Mouse (Mus musculus): ENCODE results near the gene Crnn. TPM values are rescaled to one million over a fixed set of nuclear protein-coding genes. Genes with fewer than 3 reads are reported as not detected.

Crnn gene
- polyA plus RNA-seq, 1 experiment from 2014 or later, result not detected

GRCm38 (mm10) chr3:93162996-93163592 is 18.5 kb downstream of the Crnn start:
- no peak overlapping the region for H3K4me3 ChIP-seq (ENCODE audit: low read depth, low read length)
- ATAC-seq (ENCODE audit: insufficient read depth, low FRiP score, low TSS enrichment), result no peak
- no peaks in the 10 kb centered on the region for H3K9me3 ChIP-seq (ENCODE audit: control insufficient read depth, low read length)
- H3K4me1 ChIP-seq (ENCODE audit: control insufficient read depth, insufficient read depth, low read length), result no peaks in the 10 kb centered on the region
- H3K36me3 ChIP-seq (ENCODE audit: control insufficient read depth, insufficient read depth, low read length), result no peaks in the 10 kb centered on the region
- H3K27ac ChIP-seq (ENCODE audit: low read depth, low read length), result no peak overlapping the region
- WGBS, result 40% methylated on average over 1 of the region's 1 CpGs
- no peak overlapping the region for H3K9ac ChIP-seq (ENCODE audit: low read length)
- H3K4me2 ChIP-seq (ENCODE audit: low read depth), result no peak overlapping the region
- DNase-seq (ENCODE audit: low spot score), result no peak
- no peaks in the 10 kb centered on the region for H3K27me3 ChIP-seq (ENCODE audit: control insufficient read depth, insufficient read depth, low read length)

GRCm38 (mm10) chr3:93180856-93181255 is 36.3 kb downstream of the Crnn start:
- no peaks in the 10 kb centered on the region for H3K27me3 ChIP-seq (ENCODE audit: control insufficient read depth, insufficient read depth, low read length)
- ATAC-seq (ENCODE audit: insufficient read depth, low FRiP score, low TSS enrichment), result no peak
- no peak overlapping the region for H3K4me3 ChIP-seq (ENCODE audit: low read depth, low read length)
- DNase-seq (ENCODE audit: low spot score), result no peak
- no peaks in the 10 kb centered on the region for H3K9me3 ChIP-seq (ENCODE audit: control insufficient read depth, low read length)
- H3K27ac ChIP-seq (ENCODE audit: low read depth, low read length), result no peak overlapping the region
- WGBS, result 93% methylated on average over 4 of the region's 4 CpGs
- no peak overlapping the region for H3K4me2 ChIP-seq (ENCODE audit: low read depth)
- H3K4me1 ChIP-seq (ENCODE audit: control insufficient read depth, insufficient read depth, low read length), result no peaks in the 10 kb centered on the region
- H3K9ac ChIP-seq (ENCODE audit: low read length), result no peak overlapping the region
- H3K36me3 ChIP-seq (ENCODE audit: control insufficient read depth, insufficient read depth, low read length), result no peaks in the 10 kb centered on the region

DNA sequence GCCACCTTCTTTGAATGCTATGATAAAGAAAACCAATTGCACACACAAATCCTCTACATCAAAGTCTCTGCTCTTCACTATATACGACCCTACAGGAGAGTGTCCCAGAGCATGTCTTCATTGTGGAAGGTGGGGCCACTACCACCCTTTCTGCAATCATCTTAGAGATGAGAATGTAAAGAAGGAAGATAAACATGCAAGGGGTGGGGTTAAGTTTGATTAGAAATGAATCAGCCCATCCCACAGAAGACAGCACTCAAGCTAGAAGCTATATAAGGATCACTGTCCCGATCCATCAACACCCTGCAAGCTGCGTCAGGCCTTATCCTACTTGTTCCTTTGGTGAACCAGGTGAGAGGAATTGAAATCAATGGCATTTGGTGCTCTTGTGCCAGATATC is 52.4 kb downstream of the Crnn start, which contains the start of gene Flg2:
Gene Flg2, plus strand, starts transcription at position 301 of the 400 bp plus-strand sequence.
- WGBS, result 89% methylated on average over 3 of the region's 3 CpGs
- H3K9ac ChIP-seq (ENCODE audit: low read length), result no peak within 1 kb of the TSS
- no peak for ATAC-seq (ENCODE audit: insufficient read depth, low FRiP score, low TSS enrichment)

More for the DNA sequence above, 52.4 kb downstream of the Crnn start, which contains the start of gene Flg2:
- Histone ChIP-seq H3K4me3 (ENCODE audit: low read depth, low read length) (no peak within 1 kb of the TSS), H3K4me2 (ENCODE audit: low read depth) (no peak within 1 kb of the TSS), H3K4me1 (ENCODE audit: control insufficient read depth, insufficient read depth, low read length) (no peaks in the 10 kb centered on the region), H3K36me3 (ENCODE audit: control insufficient read depth, insufficient read depth, low read length) (no peaks in the 10 kb centered on the region), H3K9me3 (ENCODE audit: control insufficient read depth, low read length) (no peaks in the 10 kb centered on the region), H3K27ac (ENCODE audit: low read depth, low read length) (no peak within 1 kb of the TSS), H3K27me3 (ENCODE audit: control insufficient read depth, insufficient read depth, low read length) (no peaks in the 10 kb centered on the region)
- DNase-seq (ENCODE audit: low spot score), result no peak

Other genes starting within 250 kb of the Crnn start
- gene Lce3a, start 218.6 kb upstream of the Crnn start, polyA plus RNA-seq (2014; fragmentation: Nextera tagmentation; extraction: Ambion mirVana), result not detected in 2 replicates
- gene Lce3b, start 211.8 kb upstream of the Crnn start, polyA plus RNA-seq (2014; fragmentation: Nextera tagmentation; extraction: Ambion mirVana), result not detected in 2 replicates
- gene Lce3c, start 200.3 kb upstream of the Crnn start, polyA plus RNA-seq (2014; fragmentation: Nextera tagmentation; extraction: Ambion mirVana), result not detected in 2 replicates
- gene Lce3d, start 187.4 kb upstream of the Crnn start, polyA plus RNA-seq (2014; fragmentation: Nextera tagmentation; extraction: Ambion mirVana), result not detected in 2 replicates
- not detected in 2 replicates for gene Lce3e, start 177.7 kb upstream of the Crnn start, polyA plus RNA-seq (2014; fragmentation: Nextera tagmentation; extraction: Ambion mirVana)
- not detected in 2 replicates for gene Lce3f, start 152.6 kb upstream of the Crnn start, polyA plus RNA-seq (2014; fragmentation: Nextera tagmentation; extraction: Ambion mirVana)
- gene Crct1, start 129.1 kb upstream of the Crnn start, polyA plus RNA-seq (2014; fragmentation: Nextera tagmentation; extraction: Ambion mirVana), result 0.68 TPM in 1 of 2 replicates, not detected in the other
- not detected in 2 replicates for gene Lce1m, start 125.7 kb upstream of the Crnn start, polyA plus RNA-seq (2014; fragmentation: Nextera tagmentation; extraction: Ambion mirVana)
- not detected in 2 replicates for gene Gm4858, start 76.0 kb upstream of the Crnn start, polyA plus RNA-seq (2014; fragmentation: Nextera tagmentation; extraction: Ambion mirVana)
- gene Flg2, start 52.5 kb downstream of the Crnn start, polyA plus RNA-seq (2014; fragmentation: Nextera tagmentation; extraction: Ambion mirVana), result not detected in 2 replicates
- gene Flg, start 128.7 kb downstream of the Crnn start, polyA plus RNA-seq (2014; fragmentation: Nextera tagmentation; extraction: Ambion mirVana), result not detected in 2 replicates
- gene Hrnr, start 175.0 kb downstream of the Crnn start, polyA plus RNA-seq (2014; fragmentation: Nextera tagmentation; extraction: Ambion mirVana), result not detected in 2 replicates
- gene Rptn, start 248.9 kb downstream of the Crnn start, polyA plus RNA-seq (2014; fragmentation: Nextera tagmentation; extraction: Ambion mirVana), result not detected in 2 replicates